Mouse (Mus musculus) frontal cortex, adult (tissue): ENCODE measurements around the gene Usp4.

Experiments used
- ATAC-seq: cut with Nextera tagmentation; 2 replicates; pipeline ENCODE4 v1.9.2; 2017; ENCODE audit warnings: mild to moderate bottlenecking, moderate library complexity, mixed read lengths; ENCODE audit not compliant: low TSS enrichment

Gene Usp4

GRCm38 (mm10) chr9:108411381-108411942 is 63.8 kb downstream of the Usp4 start:
- ATAC-seq = peak; percentile 100

DNA sequence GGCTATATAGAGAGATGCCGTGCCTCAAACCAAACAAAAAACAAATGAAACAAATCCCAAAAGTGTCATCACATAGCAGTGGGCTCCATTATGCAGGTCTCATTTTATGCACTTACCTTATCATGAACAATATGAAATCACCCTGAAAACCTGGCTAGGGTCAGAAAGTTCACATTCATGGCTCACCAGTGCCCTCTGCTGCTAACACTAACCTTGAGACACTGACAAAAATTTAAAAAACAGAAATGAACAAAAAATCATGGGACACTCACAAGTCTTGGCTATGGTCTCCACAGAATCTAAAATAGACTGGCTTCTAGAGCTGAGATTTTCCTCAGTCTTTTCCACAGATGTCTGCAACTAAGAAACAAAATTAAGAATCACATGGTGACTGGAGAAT is 64.6 kb downstream of the Usp4 start:
- ATAC-seq = no peak

- ATAC-seq = no peak
Observed at GRCm38 (mm10) chr9:108428384-108428783, 80.7 kb downstream of the Usp4 start, which contains the start of gene Ccdc36. Gene Ccdc36, minus strand, starts transcription at chr9:108428484.

DNA sequence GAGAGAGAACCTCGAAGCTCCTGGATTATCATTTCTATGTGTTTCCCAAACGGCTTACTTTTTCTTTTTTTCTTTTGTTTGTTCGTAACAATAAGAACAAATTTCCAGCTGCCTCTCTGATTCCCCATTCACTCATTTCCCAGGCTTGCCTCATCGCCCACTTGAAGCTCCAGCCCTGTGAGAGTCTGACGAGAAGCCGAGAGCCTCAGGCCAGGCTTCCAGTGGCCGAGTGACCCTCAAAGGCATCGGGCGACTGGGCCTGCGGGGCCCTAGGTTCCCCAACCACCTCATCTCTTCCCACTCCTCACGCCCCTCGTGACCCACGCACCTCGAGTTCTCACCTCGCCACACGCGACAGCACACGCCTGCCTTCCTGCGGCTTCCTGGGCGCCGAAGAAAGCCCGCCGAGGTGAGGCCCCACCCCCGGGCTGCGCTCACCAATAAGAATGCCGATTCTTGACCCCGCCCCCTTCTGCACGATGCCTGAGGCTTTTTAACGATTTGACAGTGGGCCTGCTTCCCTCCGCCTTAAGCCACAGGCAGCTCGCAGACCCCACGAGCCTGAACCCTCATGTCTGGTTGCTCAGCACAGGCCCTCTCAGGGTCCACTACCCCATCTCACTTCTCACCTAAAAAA is 83.9 kb downstream of the Usp4 start:
- no peak for ATAC-seq

DNA sequence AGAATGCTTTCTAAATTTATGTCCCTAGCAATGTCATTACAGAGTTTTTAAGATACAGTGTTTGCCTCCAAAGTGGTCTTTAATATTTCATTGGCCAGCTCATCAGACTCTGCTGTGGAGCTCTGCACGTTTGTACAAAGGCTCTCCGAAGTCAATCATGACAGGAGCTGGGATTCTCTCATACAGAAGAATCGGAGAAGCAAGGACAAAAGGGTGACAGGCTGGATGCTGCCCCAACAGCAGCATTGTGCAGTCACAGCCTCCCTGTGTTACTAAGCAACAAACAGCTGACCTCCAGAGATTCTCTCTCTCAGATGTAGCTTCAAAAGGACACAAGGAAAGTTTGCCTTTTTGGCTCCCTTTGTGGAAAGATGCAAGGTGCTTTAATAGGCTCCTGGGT is 88.5 kb downstream of the Usp4 start, which contains the start of gene BC048562:
TSS of gene BC048562 (plus strand) at position 301 of the 400 bp plus-strand sequence.
- ATAC-seq = no peak

- ATAC-seq = no peak
Observed at GRCm38 (mm10) chr9:108439176-108439575, 91.5 kb downstream of the Usp4 start.

GRCm38 (mm10) chr9:108440485-108440884 is 92.8 kb downstream of the Usp4 start:
- peak; percentile 71 for ATAC-seq

DNA sequence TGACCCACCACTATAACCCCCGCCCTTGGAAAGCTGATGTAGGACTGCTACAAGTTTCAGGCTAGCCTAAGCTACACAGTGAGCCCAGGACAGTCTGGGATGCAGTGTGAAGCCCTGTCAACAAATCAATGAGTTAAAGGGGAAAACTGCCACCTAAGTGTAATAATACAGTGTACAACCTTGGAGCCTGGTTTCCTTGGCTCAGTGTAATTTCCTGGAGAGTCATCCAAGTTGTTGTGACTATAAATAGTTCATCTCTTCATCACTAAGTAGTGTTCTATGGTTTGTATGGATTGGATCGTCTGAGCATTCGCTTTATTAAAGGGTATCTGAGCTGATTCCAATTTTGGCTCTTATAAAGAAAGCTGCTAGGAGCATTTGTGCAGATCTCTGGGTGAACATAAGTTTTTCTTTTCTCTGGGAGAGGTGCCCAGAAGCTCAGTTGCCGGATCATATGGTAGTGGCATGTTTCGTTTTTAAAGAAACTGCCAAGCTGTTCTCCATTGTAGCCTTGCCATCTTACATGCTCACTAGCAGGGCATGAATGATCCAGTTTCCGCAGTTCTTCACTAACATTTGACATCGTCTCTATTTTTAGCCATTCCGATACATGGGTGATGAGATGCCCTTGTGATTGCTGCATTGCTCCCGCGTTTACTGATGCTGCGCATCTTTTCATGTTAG is 93.7 kb downstream of the Usp4 start:
- ATAC-seq = peak; percentile 79
